Comparison of ENCODE assay signal across 8 mouse cellular contexts in the genomic region with DNA sequence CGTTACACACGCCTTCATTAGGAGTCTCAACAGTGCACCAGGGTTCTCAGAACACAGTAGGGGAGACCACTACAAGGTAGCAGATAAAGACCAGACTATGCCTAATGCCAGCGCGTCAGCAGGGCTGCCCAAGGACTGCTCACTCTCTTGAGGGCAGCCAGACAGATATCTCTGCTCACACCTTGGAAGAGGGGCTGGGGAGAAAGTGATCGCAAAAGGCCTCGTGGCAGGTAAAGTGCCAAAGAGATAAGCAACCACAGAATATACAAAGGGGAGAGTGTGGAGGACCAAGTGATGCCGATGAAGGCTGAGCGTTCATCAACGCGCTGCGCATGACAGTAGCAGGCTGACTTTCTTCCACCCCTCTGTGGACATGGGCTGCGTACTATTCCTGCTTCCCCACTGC. TPM values are rescaled to one million over a fixed set of nuclear protein-coding genes. Genes with fewer than 3 reads are reported as not detected.
DNase-seq lines count a peak whose midpoint lies in the region; ATAC-seq and TF ChIP-seq lines count a peak whose summit lies in the region.

No protein-coding gene starts in this region.

- no peaks in the 10 kb centered on the region for H3K27me3 ChIP-seq in kidney, adult 2 months (replicated peaks; ENCODE audit: control insufficient read depth, insufficient read depth, low read length)
- no peaks in the 10 kb centered on the region for H3K27me3 ChIP-seq in hindbrain, embryonic 13.5 days
- H3K27me3 ChIP-seq in midbrain, embryonic 12.5 days, result no peaks in the 10 kb centered on the region

- H3K27ac ChIP-seq in kidney, adult 2 months (ENCODE audit: insufficient read depth, low read depth, low read length), result 0 out of 2 replicates have a peak overlapping the region, but pooled peaks have one; percentile 13
- H3K27ac ChIP-seq in hindbrain, embryonic 13.5 days, result 0 out of 2 replicates have a peak overlapping the region, but pooled peaks have one; percentile 48
- no peak overlapping the region for H3K27ac ChIP-seq in midbrain, embryonic 12.5 days (replicated peaks)

- no peak for TF ChIP-seq CTCF in kidney, adult 2 months (conservative IDR thresholded peaks at IDR 0.05; ENCODE audit: insufficient read depth, insufficient read length, low read depth, low read length)

- peak; percentile 31; the same call in 1 of the 2 replicates for ATAC-seq in hindbrain, embryonic 13.5 days (ENCODE audit: low FRiP score)
- ATAC-seq in midbrain, embryonic 12.5 days (ENCODE audit: low FRiP score, low read depth), result no peak

- no peak for DNase-seq in kidney, adult 2 months
- DNase-seq in kidney, postnatal 10 days, result no peak
- DNase-seq in c-Kit-negative CD71-positive TER-119-positive erythroid progenitor cells, embryonic 14.5 days (ENCODE audit: low read depth, low spot score), result peak; percentile 12
- DNase-seq in cerebellum, postnatal 14 days, result no peak
- no peak for DNase-seq in Muller cell, postnatal 12 days (ENCODE audit: inconsistent ontology term)
- no peak for DNase-seq in spleen, postnatal 10 days (ENCODE audit: low spot score in 2 of 2)

- peaks cover 6% of the 10 kb centered on the region; the same call in 1 of the 2 replicates for H3K4me1 ChIP-seq in kidney, adult 2 months (ENCODE audit: control insufficient read depth, insufficient read depth, low read length)
- H3K4me1 ChIP-seq in hindbrain, embryonic 13.5 days (replicated peaks), result peaks cover 11% of the 10 kb centered on the region
- peaks cover 11% of the 10 kb centered on the region for H3K4me1 ChIP-seq in midbrain, embryonic 12.5 days

- 22% methylated on average over 12 of the region's 12 CpGs for WGBS in kidney, adult 2 months
- 47% methylated on average over 12 of the region's 12 CpGs for WGBS in hindbrain, embryonic 13.5 days
- WGBS in midbrain, embryonic 12.5 days, result 42% methylated on average over 12 of the region's 12 CpGs

- H3K4me3 ChIP-seq in kidney, adult 2 months (ENCODE audit: insufficient read depth, low read depth, low read length), result peak overlapping the region; percentile 73
- H3K4me3 ChIP-seq in hindbrain, embryonic 13.5 days, result peak overlapping the region; percentile 78
- peak overlapping the region; percentile 81 for H3K4me3 ChIP-seq in midbrain, embryonic 12.5 days

- H3K4me2 ChIP-seq in hindbrain, embryonic 13.5 days, result peak overlapping the region; percentile 96
- H3K4me2 ChIP-seq in midbrain, embryonic 12.5 days (replicated peaks), result peak overlapping the region; percentile 93

- peak overlapping the region; percentile 88 for H3K9ac ChIP-seq in hindbrain, embryonic 13.5 days
- peak overlapping the region; percentile 79 for H3K9ac ChIP-seq in midbrain, embryonic 12.5 days (replicated peaks)

- TF ChIP-seq POLR2A in kidney, adult 2 months (IDR thresholded peaks at IDR 0.05; ENCODE audit: low read depth, low read length), result no peak

- no peaks in the 10 kb centered on the region for H3K9me3 ChIP-seq in hindbrain, embryonic 13.5 days
- H3K9me3 ChIP-seq in midbrain, embryonic 12.5 days, result peaks cover 6% of the 10 kb centered on the region; the same call in 1 of the 2 replicates

- H3K36me3 ChIP-seq in kidney, adult 2 months (ENCODE audit: control insufficient read depth, insufficient read depth, low read length), result no peaks in the 10 kb centered on the region
- peaks cover 35% of the 10 kb centered on the region for H3K36me3 ChIP-seq in hindbrain, embryonic 13.5 days
- peaks cover 35% of the 10 kb centered on the region for H3K36me3 ChIP-seq in midbrain, embryonic 12.5 days

RNA-seq across cellular contexts. Expression of a gene that starts 0.6 kb away (rescaled TPM):
- polyA plus RNA-seq in kidney, adult 2 months (2012; rRNA removed), result 10.2 and 12.8 TPM in 2 replicates
- 12.6 and 14.5 TPM in 2 replicates for polyA plus RNA-seq in hindbrain, embryonic 13.5 days (2015; fragmentation: Nextera tagmentation; extraction: Ambion mirVana)
- polyA plus RNA-seq in midbrain, embryonic 12.5 days (2016; fragmentation: Nextera tagmentation; extraction: Ambion mirVana), result 15.3 and 16.7 TPM in 2 replicates

RNA-seq across cellular contexts. Expression of a gene that starts 8.1 kb away (rescaled TPM):
- not detected in 2 replicates for polyA plus RNA-seq in kidney, adult 2 months (2012; rRNA removed)
- not detected in 2 replicates for polyA plus RNA-seq in hindbrain, embryonic 13.5 days (2015; fragmentation: Nextera tagmentation; extraction: Ambion mirVana)
- polyA plus RNA-seq in midbrain, embryonic 12.5 days (2016; fragmentation: Nextera tagmentation; extraction: Ambion mirVana), result 0.15 TPM in 1 of 2 replicates, not detected in the other

RNA-seq across cellular contexts. Expression of a gene that starts 29.4 kb away (rescaled TPM):
- 0.42 and 0.57 TPM in 2 replicates for polyA plus RNA-seq in kidney, adult 2 months (2012; rRNA removed)
- 0.29 and 0.31 TPM in 2 replicates for polyA plus RNA-seq in hindbrain, embryonic 13.5 days (2015; fragmentation: Nextera tagmentation; extraction: Ambion mirVana)
- 0.14 and 0.17 TPM in 2 replicates for polyA plus RNA-seq in midbrain, embryonic 12.5 days (2016; fragmentation: Nextera tagmentation; extraction: Ambion mirVana)

RNA-seq across cellular contexts. Expression of a gene that starts 29.4 kb away (rescaled TPM):
- 20.0 and 23.1 TPM in 2 replicates for polyA plus RNA-seq in kidney, adult 2 months (2012; rRNA removed)
- 138 and 150 TPM in 2 replicates for polyA plus RNA-seq in hindbrain, embryonic 13.5 days (2015; fragmentation: Nextera tagmentation; extraction: Ambion mirVana)
- polyA plus RNA-seq in midbrain, embryonic 12.5 days (2016; fragmentation: Nextera tagmentation; extraction: Ambion mirVana), result 100 and 104 TPM in 2 replicates

RNA-seq across cellular contexts. Expression of a gene that starts 31.1 kb away (rescaled TPM):
- polyA plus RNA-seq in kidney, adult 2 months (2012; rRNA removed), result 0.56 and 0.58 TPM in 2 replicates
- 0.09 TPM in 1 of 2 replicates, not detected in the other for polyA plus RNA-seq in hindbrain, embryonic 13.5 days (2015; fragmentation: Nextera tagmentation; extraction: Ambion mirVana)
- 0.26 TPM in 1 of 2 replicates, not detected in the other for polyA plus RNA-seq in midbrain, embryonic 12.5 days (2016; fragmentation: Nextera tagmentation; extraction: Ambion mirVana)
